Mouse (Mus musculus) T-helper 1 cell (primary cell): Measurements from ENCODE around the gene Wrap73.

Experiments used
- in situ Hi-C: fragments of 300-600 bp; cut with MboI, MseI; formaldehyde crosslinking; loops from one replicate; pipeline ENCODE4 v1.15.1; 2025; ENCODE audit warnings: high pct_unique_total_duplicates

The Wrap73 gene

DNA sequence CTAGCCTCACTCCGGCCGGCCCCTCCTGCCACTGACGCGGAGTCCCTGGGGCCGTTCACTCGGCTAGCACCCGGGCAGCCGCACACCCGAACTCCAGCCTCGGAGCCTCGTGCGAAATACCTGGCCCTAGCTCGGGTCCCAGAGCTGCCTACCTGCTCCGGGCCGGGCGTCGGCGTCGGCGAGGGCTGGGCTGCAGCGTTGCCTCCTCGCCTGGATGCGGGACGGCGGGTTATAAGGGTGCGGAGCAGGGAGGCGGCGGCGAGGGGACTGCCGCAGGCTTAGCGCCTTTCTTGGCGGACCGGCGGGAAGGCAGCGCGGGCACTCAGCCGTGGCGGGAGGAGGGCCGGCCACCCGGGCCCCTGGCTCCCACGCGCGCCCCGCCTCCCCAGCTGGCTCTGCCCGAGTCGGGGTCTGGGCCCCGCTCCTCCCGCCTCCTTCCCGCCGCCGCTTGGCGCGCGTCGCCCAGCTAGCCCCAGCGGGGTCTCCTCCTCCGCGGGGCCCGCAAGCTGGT lies 2.4 kb upstream of the Wrap73 start:
- in situ Hi-C loops: loop anchor here (10.0 kb wide), 1 partner anchor 1685 kb away; no protein-coding TSS in a partner anchor

DNA sequence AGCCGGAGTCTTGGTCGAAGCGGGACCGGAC lies 2.2 kb upstream of the Wrap73 start, which contains the start of gene Trp73:
Gene Trp73, minus strand, starts transcription at position 27 of the 31 bp plus-strand sequence.
- in situ Hi-C loops: loop anchor here (10.0 kb wide), 1 partner anchor 1685 kb away; no protein-coding TSS in a partner anchor

DNA sequence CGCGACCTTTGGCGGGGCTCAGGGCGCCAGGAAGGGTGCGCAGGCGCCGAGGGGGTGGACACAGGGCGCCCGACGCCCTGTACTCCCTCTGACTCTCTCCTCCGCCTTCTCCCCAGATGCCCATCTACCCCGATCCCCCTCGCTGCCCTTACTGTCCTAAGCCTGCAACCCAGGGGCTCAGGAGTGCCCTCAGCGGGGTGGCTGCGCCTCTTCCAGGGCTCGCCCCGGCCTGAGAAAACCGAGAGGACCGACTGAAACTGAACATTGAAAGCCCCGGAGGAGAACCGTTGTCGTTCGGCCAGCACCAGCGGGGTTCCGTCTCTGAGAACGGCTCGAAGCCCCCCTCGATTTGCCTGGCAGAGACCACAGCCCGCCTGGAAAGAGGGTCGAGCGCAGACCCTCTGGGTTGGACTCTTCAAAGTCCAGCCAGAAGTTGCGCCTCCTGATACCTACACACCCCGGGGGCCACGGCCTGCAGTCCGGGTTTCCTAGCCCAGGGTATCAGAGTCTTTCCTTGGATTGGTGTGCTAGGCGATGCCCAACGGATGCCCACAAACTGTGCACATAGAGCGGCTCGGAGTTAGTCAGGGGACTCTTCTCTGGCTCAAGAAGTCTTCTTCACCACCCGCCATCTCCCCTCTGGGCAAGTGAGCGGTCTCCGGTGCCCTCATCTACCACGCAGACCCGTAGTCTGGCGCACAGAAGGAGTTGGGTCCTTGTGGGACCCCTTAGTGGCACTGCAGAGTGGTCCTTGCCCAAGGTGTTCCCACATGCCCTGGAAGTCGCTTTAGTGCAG lies 1.8 kb upstream of the Wrap73 start:
- in situ Hi-C loops: loop anchor here (10.0 kb wide), 1 partner anchor 1686 kb away; no protein-coding TSS in a partner anchor

DNA sequence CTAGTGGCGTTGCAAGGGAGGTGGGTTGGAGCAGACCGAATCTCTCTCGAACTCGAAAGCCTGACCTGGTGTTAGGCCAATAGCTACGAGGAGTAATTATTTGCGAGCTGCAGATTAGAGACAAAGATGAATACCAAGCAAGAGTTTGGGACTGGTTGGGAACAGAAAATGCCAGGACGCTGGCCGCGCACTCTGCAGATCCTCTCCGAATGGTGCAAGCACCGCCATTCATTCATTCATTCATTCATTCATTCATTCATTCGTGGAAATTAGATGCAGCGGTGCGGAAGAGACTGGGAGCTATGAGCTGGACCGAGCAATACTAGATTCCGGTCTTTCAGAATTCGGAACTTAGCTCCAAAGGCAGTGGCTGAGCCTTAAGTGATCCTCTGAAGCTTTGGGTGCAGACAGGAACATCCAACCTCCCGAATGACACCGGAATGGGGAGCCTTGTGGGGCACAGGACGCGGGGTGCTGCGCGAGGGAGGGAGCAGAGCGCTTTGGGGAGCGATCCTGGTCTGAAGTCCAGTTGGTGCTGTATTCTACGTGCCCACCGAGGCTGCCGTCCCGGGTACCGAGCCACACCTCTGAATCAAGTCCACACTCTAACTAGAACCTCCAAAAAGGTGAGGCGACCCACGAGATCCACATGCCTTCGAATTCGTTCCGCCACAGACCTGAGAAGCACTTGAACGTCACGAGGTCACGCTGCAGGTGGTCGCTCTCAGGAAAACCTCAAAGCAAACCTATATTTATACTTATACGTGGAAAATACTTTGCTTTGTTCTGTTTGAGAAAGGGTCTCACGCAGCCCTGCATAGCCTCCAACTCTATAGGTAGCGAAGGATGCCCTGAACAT lies 934 bp upstream of the Wrap73 start:
- in situ Hi-C loops: loop anchor here (10.0 kb wide), 1 partner anchor 1686 kb away; no protein-coding TSS in a partner anchor

DNA sequence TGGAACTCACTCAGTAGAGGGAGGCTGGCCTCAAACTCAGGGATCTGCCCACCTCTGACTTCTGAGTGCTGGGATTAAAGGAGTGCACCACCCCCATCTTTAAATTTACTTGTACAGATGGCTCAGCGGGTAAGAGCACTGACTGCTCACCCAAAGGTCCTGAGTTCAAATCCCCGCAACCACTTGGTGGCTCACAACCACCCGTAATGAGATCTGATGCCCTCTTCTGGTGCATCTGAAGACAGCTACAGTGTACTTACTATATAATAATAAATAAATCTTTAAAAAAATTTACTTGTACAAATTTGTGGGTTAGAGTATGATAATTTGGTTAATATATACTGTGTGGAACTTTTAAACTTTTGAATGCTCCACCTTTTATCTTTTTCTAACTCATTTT lies 2.5 kb downstream of the Wrap73 start:
- in situ Hi-C loops: loop anchor here (10.0 kb wide), 1 partner anchor 1690 kb away; no protein-coding TSS in a partner anchor

DNA sequence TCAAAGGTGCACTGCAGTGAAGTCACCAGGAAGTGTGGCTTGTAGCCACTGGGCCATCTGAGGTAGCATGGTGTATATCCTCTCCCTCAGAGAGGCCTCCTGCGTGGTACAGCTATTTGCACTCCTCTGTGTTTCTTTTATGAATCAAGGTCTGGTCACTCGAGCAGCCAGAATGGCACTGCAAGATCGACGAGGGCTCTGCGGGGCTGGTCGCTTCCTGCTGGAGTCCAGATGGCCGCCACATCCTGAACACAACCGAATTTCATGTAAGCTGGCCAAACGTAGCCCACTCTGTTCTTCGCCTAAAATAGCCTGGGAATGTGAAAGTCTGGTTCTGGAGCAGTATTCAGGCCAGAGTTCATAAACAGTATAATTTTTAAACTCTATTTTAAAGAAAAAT lies 4.2 kb downstream of the Wrap73 start:
- in situ Hi-C loops: loop anchor here (10.0 kb wide), 1 partner anchor 1692 kb away; no protein-coding TSS in a partner anchor

DNA sequence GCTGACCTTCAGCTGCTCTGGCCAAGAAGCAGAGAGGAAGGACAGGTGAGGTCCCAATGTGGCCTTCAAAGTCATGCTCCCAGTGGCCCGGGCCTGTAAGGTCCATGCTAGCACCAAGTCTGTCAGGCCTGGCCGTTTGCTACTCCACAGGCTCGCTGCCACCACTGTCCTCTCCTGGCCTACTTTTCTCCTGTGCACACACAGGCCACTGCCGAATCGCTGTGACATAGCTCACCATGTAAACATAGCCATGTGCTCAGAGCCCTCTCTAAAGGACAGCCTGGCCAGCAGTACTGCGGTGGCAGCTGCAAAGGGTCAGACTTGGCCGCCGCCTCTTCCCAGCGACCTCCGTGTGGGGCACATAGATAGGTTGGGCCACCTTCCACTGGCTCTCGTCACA lies 11.9 kb downstream of the Wrap73 start:
- in situ Hi-C loops: loop anchor here (10.0 kb wide), 1 partner anchor 1451 kb away; the partner anchor contains the start of gene Slc35e2

DNA sequence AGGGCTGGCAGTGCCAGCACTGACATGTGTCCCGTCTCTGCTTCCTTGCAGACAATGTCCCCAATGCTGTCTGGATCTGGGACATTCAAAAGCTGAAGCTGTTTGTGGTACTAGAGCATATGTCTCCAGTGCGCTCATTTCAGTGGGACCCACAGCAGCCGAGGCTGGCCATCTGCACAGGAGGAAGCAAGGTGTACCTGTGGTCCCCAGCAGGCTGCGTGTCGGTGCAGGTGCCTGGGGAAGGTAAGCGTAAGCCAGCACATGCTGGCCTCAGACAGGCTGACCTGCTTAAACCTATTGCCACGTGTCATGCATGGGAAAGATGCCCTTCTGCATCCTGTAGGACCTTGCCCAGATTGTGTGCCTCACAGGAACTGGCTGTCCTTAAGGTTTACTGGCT lies 13.9 kb downstream of the Wrap73 start:
- in situ Hi-C loops: loop anchor here (10.0 kb wide), 1 partner anchor 1449 kb away; the partner anchor contains the start of gene Slc35e2

DNA sequence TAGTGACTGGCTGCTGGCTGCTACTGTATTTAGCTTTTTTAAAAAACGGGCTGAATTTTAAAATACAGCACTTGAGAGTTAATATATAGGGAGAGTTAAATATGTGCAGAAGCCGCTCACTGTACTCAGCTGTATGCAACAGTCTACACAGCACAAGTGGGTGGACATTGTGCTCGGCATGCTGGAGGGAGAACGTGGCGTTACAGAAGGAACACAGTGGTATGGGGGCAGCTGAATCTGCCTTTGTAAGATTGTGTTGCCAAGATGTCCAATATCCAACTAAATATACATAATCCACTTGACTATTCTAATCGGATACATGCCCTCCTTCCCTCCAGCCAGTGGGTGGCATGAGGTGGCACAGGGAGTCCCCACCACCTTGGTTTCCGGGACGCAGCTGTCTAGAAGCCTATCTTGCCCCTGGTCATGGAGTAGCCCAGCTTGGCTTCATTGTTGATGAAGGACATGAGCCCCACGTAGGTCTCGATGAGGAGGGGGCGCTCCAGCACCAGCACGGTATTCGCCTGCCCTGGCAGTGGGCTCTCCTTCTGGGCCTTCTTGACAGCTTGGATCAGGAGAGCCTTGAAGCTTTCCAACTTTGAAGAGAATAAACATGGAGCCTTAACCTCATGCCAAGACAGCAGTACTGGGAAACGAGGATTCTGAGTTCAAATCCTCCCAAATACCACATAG lies 15.9 kb downstream of the Wrap73 start:
- in situ Hi-C loops: loop anchor here (10.0 kb wide), 1 partner anchor 1447 kb away; the partner anchor contains the start of gene Slc35e2

DNA sequence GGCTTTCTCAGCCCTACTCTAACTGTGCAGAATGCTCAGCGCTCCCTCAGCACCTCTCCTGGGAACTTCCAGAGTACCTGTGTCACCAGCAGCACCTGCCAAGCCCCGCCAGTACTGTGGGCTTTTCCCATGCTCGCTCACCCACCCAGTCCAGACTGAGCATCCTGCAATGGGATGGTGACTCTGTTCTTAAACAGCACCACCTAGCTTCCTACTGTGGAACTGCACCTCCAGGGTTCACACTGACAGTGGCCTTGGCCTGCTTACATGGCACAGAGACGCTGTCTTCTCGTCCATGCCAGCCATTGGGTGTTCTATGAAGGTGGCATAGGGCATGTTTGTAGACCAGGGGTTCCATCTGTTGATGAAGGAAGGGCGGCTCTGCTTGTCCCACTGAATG lies 16.8 kb downstream of the Wrap73 start:
- in situ Hi-C loops: loop anchor here (10.0 kb wide), 1 partner anchor 1446 kb away; the partner anchor contains the start of gene Slc35e2

DNA sequence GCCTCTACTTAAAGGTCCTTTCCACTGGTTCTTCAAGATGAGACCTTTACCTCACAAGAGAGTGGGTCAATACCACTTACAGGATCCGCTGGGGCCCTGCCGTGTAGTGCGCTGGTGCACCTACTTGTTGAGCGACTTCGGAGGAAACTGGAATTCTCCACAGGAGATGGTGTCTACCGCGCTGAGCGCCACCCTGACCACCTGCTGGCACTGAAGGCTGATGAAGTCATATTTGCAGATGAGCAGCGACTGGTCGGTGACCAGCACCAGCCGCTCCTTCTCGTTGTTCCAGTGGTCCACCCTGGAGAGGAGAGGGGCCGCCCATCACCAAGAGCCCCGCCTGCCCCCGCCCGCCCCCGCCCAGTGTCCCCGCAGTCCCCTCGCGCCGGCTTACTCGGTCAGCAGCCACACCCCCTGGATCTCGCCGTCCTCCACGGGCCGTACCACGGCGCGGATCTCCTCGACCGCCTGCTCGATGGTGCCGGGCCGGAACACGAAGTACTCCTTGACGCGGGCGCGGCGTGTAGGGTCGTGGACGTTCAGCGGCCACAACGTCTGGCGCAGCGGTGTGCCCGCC lies 17.9 kb downstream of the Wrap73 start:
- in situ Hi-C loops: loop anchor here (10.0 kb wide), 1 partner anchor 1445 kb away; the partner anchor contains the start of gene Slc35e2

DNA sequence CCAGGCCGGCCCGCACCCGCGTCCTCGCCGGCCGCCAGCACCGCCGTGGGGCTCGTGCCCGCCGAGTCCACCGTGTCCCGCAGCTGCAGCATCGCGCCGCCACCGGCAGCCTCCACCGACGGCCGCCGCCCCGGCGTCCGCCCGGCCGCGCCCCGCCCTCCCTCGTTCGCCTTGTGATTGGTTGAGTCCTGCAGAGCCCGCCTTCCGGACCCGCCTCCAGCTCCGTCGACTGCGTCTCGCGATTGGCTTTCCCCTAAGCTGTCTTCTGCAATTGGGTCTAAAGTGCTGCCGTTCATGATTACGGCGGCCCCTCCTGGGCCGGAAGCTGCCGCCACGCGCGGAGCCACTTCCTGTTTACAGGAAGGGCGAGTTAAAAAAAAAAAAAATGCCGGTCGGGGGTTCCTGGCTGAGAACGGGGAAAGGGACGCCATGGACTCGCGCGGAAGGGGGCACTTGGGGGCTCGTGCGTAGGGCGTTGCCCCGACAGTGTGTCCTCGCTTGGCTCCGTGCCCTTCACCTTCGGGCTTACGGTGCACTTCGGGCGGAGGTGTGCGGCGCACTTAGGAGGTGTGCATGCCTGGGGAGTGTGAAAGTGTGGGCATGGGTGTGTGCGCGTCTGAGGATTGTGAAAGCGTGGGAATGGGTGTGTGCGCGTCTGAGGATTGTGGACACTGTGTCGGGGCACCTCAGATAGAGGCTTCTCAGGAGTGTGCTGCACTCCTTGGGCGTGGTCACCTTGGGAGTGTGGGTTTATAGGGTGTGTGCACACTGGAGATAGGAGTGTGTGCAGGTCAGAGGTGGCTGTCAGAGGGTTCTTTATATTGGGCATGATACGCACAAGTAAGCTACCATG lies 18.6 kb downstream of the Wrap73 start, which contains the start of gene Tprgl:
Gene Tprgl, minus strand, starts transcription at position 129 of the 853 bp plus-strand sequence.
- in situ Hi-C loops: no loop called here

DNA sequence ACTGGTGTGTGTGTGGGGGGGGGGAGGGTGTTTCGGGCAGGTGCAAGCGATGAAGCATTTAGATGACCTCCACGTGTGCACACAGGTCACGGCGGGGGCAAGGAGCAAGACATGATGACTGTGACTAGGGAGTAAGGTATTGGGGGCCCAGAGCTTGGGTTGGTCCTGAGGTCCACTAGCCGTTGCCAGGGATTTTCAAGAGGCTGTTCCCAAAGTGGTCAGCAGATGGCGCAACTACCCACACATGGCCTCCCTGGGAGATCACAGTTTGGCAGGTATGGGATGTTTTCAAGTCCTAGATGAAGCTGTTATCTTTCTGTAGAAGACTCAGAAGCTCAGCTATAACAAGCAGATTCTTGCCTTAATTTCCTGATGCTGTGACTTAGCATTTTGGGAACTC lies 21.1 kb downstream of the Wrap73 start:
- in situ Hi-C loops: no loop called here

DNA sequence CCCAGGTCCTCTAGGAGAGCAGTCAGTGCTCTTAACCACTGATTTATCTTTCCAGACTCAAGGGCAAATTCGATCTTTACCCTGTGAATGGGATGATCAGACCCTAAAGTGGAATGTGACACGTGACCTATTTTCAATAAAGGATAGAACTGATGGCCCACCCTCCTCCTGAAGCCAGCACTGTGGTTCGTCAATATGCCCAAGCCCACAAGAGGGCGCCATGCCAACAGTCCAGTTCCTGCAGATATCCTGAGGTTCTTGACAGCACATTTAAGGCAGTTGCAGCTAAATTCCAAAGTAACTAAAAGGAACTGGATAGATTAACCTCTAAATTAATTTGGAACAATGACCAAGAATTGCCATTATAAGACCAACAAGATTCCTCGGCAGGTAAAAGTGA lies 24.9 kb downstream of the Wrap73 start:
- in situ Hi-C loops: loop anchor here (5.0 kb wide), 1 partner anchor 40 kb away; no protein-coding TSS in a partner anchor

DNA sequence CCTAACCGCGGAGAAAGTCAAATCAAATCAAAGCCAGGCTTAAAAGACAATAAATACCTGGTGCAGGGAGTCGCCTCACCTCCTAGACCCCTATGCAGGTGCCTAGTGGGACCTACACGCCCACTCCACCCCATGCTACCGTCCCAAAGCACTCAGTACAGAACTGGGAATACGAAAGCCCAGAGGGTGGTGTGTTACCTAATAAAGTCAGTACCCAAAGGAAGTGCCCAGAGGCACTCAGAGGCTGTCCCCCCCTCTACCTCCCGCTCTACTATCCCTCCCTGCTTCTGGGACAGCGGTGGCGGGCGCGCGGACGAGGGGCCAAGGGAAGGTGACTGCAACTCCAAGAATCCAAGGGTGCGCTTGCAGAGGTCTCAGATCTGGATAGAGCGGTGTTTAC lies 27.8 kb downstream of the Wrap73 start:
- in situ Hi-C loops: no loop called here

DNA sequence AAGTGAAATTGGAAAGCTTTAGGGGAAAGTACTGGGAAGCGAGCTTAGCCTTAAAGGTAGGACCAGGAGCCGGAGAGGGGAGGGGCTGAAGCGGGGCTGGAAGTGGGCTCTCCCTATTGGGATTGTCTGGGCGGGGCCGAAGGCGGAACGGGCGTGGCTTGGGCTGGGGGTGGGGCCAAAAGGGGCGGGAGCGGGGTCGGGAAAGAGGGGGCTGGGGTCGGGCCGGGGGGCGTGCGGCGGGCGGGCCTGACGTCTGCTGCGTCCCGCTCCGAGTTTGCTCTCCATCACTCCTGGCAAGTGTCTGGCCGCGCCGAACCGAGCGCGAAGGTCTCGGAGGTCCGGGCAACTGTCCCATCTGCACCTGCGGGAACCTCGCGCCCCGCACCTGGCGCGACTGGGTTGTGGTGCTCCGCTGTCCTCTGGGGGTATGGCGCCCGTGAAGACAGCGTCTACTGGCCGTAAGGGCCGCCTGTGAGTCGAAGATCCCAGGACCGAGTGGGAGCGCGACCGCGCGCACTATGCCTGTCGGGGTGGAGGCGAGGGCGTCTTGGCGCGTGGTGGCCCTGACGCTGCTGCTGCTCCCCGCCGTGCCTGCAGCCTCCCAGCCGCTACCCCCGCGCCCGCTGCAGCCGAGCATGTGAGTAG lies 28.5 kb downstream of the Wrap73 start, which contains the start of gene Megf6:
Gene Megf6, plus strand, starts transcription at position 225 of the 645 bp plus-strand sequence.
- in situ Hi-C loops: no loop called here

DNA sequence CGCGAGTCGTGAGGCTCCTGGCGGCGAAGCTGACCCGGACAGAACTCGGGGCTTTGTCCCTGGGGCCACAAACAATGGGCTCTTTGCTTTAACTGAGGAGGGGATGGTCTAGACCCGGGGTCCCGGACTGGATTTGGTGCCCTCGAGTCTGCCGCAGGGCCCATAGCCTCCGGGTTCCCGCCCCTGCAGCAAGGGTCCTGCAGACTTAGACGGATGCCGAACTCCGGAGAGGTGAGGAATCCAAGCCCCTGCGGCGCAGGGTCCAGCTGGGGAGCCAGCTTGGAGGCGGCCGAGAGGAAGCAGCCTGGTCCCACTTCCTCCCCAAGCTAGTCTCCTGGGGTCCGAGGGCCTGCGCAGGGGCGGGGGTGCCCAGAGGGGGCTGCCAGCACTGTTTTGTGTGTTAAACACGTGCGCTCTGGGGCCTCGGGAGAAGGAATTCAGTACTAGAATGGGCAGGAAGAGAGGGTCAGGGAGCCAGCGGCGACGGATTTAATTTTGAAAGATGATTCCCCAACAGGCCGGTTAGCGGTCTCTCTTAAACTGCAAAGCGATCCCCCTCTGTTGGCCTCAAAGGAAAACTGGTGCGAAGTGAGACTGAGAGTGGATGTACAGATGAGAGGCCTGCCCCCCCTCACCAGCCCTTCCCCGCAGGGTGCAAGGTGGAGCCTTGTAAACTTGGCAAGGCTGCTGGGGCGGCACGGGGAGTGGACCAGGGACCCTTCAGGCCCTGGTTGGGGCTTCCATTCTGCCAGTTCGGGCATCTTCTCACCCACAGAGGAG lies 29.2 kb downstream of the Wrap73 start:
- in situ Hi-C loops: no loop called here

DNA sequence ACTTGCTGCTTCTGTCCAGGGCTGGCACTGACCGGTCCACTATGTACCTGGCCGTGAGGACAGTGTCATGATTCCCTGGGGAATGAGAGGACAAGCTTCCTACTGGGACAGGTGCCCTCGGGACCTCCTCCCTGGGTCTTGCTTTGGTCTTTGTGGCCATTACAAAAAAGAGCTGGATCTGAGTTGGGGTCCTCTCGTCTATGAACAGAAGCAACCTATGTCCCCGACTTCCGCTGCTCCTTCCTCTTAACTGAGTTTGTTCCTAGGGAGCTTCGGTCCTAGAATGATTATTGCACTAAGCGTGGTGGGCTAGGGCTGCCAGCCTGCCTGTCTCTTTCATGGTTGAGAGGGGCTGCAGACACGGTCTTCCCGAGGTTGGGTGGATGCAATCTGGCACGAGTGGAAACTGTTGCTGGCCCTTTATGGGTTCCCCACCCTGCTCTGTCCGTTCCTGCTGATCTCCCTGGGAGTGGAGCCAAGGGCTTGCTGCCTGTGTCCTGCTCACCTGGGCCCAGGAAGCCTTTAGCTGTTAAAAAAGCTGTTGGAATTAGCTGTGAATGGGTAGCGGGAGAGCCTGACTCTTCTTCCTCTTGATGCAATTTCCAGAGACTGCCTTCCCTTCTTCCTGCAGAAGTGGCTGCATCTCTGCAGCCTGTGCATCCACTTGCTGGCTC lies 29.9 kb downstream of the Wrap73 start:
- in situ Hi-C loops: no loop called here
